Mouse (Mus musculus) heart, embryonic 11.5 days (tissue): ENCODE results near the gene Inpp4b. TPM values are rescaled to one million over a fixed set of nuclear protein-coding genes. Genes with fewer than 3 reads are reported as not detected.

Source experiments
- ATAC-seq: fragments of 200-750 bp; cut with Nextera tagmentation; replicated peaks from 2 replicates; pipeline ENCODE4 v1.8.0; 2017; ENCODE audit warnings: moderate library complexity; ENCODE audit not compliant: insufficient number of reproducible peaks, low FRiP score, low TSS enrichment
- H3K27ac ChIP-seq: fragments of 300-500 bp; sonication (generic); 2 replicates; pipeline ENCODE4 v1.5.1; 2014; ENCODE audit warnings: mild to moderate bottlenecking, low read depth, low read length
- H3K27me3 ChIP-seq: fragments of 300-500 bp; sonication (generic); 2 replicates; pipeline ENCODE4 v1.6.1; 2014; ENCODE audit warnings: mild to moderate bottlenecking, low read length, mixed read lengths; ENCODE audit not compliant: control insufficient read depth, insufficient read depth
- H3K36me3 ChIP-seq: fragments of 300-500 bp; sonication (generic); 2 replicates; pipeline ENCODE4 v1.6.1; 2014; ENCODE audit warnings: mild to moderate bottlenecking, low read length, moderate library complexity, mixed read lengths; ENCODE audit not compliant: control insufficient read depth, insufficient read depth
- H3K4me1 ChIP-seq: fragments of 300-500 bp; sonication (generic); 2 replicates; pipeline ENCODE4 v1.6.1; 2014; ENCODE audit warnings: low read length; ENCODE audit not compliant: control insufficient read depth, insufficient read depth
- H3K4me2 ChIP-seq: fragments of 300-500 bp; sonication (generic); 2 replicates; pipeline ENCODE4 v1.6.1; 2014; ENCODE audit warnings: mild to moderate bottlenecking, moderate library complexity
- H3K4me3 ChIP-seq: fragments of 300-500 bp; sonication (generic); 2 replicates; pipeline ENCODE4 v1.5.1; 2014; ENCODE audit warnings: low read depth, low read length
- H3K9ac ChIP-seq: fragments of 300-500 bp; sonication (generic); 2 replicates; pipeline ENCODE4 v1.6.1; 2014; ENCODE audit warnings: mild to moderate bottlenecking, low read depth, low read length, moderate library complexity
- H3K9me3 ChIP-seq: fragments of 300-500 bp; sonication (generic); replicated peaks from 2 replicates; pipeline ENCODE4 v1.6.1; 2016; ENCODE audit warnings: low read length; ENCODE audit not compliant: control insufficient read depth
- WGBS: fragments of 180-500 bp; shearing (Covaris S2); extraction: QIAGEN DNeasy Blood & Tissue Kit; methylation state at CpG from one replicate; pipeline ENCODE4 v1.1.7; 2014; ENCODE audit not compliant: insufficient replicate concordance; 5-methylcytosine and 5-hydroxymethylcytosine counted together
- polyA plus RNA-seq: library from polyadenylated mRNA; unstranded; fragments of >200 nt; fragmentation: Nextera tagmentation; extraction: Ambion mirVana; gene quantifications from 2 replicates; pipeline ENCODE4 v1.2.1, GENCODE M21; 2014

The Inpp4b gene
- polyA plus RNA-seq, 1 experiment from 2014 or later = 8.0 TPM

DNA sequence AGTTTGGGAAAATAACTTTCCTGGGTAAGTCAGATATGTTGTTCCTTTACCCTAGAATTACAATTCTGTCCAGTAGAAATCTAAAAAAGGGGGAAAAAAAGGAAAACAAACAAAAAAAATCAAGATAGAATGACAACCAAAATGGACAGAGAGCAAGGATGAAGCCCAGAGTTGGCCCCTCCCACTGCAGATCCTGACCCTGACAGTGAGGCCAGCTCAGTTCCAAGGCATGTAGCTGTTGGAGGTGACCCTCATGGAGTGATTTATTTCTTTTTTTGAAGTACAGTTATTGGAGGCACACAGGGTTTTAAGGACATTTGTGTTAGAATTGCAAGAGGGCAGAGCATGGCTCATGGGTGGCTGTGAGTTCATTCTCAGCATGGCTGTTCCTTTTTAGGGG, 258.8 kb downstream of the Inpp4b start:
- ATAC-seq = no peak
- H3K9ac ChIP-seq = no peak overlapping the region
- H3K4me3 ChIP-seq = no peak overlapping the region
- H3K27ac ChIP-seq = no peak overlapping the region
- H3K4me1 ChIP-seq = no peaks in the 10 kb centered on the region
- no peaks in the 10 kb centered on the region for H3K9me3 ChIP-seq
- no peaks in the 10 kb centered on the region for H3K36me3 ChIP-seq
- no peak overlapping the region for H3K4me2 ChIP-seq
- no peaks in the 10 kb centered on the region for H3K27me3 ChIP-seq

DNA sequence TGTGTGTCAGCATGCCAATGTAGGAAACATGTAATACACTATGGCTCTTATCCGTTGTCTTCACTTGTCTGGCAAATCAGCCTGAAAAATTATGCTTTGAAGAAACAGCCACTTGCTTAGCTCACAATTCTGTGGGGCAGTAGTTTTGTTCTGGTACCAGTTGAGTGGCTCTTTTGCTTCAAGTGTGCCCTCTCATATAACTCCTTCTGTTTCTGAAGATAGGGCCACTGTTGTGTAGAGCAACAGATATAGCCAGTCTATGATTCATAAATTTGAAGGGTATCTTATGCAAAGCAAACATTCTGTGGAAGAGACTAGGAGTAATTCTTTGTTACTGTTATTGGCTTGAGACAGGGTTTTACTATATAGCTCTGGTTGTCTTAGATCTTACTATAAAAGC, 265.7 kb downstream of the Inpp4b start:
- WGBS = 88% methylated on average over 1 of the region's 1 CpGs
- ATAC-seq = no peak

DNA sequence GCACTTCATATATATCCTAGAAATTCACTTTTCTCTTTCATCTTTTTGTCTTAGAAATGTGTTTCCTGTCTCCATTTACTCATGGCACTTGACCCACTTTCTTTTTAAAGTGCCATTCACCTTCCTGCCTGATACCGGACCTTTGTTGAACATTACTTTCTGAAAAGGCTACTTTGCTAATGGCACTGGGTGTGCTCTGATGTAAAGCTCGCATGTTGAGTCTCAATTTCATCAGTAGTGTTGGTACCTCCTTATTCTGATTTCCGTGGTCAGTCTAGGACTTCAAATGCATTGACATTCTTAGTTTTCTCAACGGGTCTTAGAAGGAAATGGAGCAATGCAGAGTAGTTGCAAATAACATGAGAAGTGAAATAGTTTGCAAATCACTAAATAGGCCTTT, 266.7 kb downstream of the Inpp4b start:
- Histone ChIP-seq H3K9ac (no peak overlapping the region), H3K36me3 (no peaks in the 10 kb centered on the region), H3K4me2 (no peak overlapping the region), H3K4me3 (no peak overlapping the region), H3K4me1 (no peaks in the 10 kb centered on the region), H3K9me3 (no peaks in the 10 kb centered on the region), H3K27ac (no peak overlapping the region), H3K27me3 (no peaks in the 10 kb centered on the region)
- 74% methylated on average over 4 of the region's 4 CpGs for WGBS
- no peak for ATAC-seq

More for the DNA sequence above, 265.7 kb downstream of the Inpp4b start:
- Histone ChIP-seq H3K27me3 (no peaks in the 10 kb centered on the region), H3K27ac (no peak overlapping the region), H3K9me3 (no peaks in the 10 kb centered on the region), H3K4me3 (no peak overlapping the region), H3K36me3 (no peaks in the 10 kb centered on the region), H3K4me1 (no peaks in the 10 kb centered on the region), H3K4me2 (no peak overlapping the region), H3K9ac (no peak overlapping the region)

DNA sequence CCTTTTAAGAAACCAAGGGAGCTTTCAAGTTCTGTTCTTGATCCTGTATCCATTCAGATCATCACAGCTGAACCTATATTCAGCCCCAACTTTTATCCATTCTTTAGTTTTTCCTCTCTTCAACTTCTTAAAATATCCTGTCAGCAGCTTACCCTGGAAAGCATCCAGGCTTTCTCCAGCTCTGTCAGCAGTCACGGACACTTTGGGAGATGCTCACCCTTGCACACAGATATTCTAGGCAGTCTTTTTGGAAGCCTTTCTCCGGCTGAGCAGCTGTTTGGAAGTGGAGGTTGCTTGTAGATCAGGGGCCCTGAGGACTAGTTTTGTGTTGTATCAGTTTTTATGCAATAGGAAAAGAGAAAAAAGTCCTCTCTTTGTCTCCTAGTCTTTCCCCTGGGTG, 270.3 kb downstream of the Inpp4b start:
- Histone ChIP-seq H3K27me3 (no peaks in the 10 kb centered on the region), H3K4me2 (no peak overlapping the region), H3K9me3 (no peaks in the 10 kb centered on the region), H3K4me3 (no peak overlapping the region), H3K36me3 (no peaks in the 10 kb centered on the region), H3K4me1 (no peaks in the 10 kb centered on the region), H3K9ac (no peak overlapping the region), H3K27ac (no peak overlapping the region)
- ATAC-seq = no peak
- 25% methylated on average over 2 of the region's 2 CpGs for WGBS

DNA sequence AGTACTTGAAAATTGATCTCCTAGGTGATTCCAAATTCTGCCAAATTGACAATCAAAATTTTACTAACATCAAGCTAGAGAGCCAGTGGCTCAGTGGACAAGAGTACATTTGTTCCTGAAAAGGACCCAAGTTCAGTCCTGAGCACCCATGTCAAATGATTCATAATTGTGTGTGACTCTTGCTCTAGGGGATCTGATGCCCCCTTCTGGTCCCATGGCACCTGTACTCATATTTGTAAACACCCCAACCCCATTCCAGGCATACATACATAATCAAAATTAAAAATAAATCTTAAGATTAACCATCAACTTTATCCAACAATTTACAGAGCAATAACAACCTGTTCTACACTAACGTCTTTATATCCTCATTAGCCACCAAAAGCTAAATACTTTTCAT, 271.8 kb downstream of the Inpp4b start:
- 80% methylated on average over 1 of the region's 1 CpGs for WGBS
- Histone ChIP-seq H3K4me2 (no peak overlapping the region), H3K4me3 (no peak overlapping the region), H3K9me3 (no peaks in the 10 kb centered on the region), H3K36me3 (no peaks in the 10 kb centered on the region), H3K27me3 (no peaks in the 10 kb centered on the region), H3K9ac (no peak overlapping the region), H3K27ac (no peak overlapping the region), H3K4me1 (no peaks in the 10 kb centered on the region)
- no peak for ATAC-seq

DNA sequence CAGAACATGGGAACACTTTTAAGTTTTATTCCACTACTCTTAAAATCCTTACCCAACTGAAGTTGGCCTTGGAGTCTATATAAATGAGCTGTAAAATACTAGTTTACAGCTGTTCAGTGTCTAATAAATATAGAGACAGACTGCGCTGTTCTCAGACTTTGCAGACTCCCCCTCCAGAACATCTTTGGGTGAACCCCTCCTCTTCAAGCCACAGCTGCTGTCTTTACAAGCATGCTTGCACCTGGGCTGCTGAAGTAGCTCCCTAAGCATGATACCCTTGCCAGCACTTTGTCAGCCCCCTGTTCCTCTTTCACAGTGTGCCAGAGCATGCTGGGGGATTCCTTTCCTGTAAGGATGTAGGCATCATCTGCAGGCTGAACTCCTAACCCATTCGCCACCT, 272.2 kb downstream of the Inpp4b start:
- Histone ChIP-seq H3K27ac (no peak overlapping the region), H3K4me1 (no peaks in the 10 kb centered on the region), H3K4me2 (no peak overlapping the region), H3K27me3 (no peaks in the 10 kb centered on the region), H3K36me3 (no peaks in the 10 kb centered on the region), H3K9ac (no peak overlapping the region), H3K9me3 (no peaks in the 10 kb centered on the region), H3K4me3 (no peak overlapping the region)
- 85% methylated on average over 2 of the region's 2 CpGs for whole genome bisulfite sequencing
- ATAC-seq = no peak

DNA sequence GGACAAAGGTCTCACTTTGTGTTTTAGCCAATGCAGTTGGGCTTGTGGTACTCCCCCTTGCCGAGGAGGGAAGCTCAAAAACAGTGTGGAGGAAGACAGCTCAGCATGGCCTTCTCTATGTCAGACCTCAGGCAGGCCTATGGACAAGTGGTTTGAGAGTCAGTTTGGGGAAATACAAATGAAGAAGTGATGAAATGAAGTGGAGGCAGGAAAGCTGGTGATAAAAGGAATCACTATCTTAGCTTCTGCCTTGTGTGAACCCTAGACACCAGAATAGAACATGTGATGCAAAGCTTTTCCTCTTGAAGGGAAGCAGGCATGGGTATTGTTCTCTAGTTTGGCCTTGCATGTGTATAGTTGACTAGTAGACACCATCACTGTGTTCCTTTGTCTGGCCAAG, 273.2 kb downstream of the Inpp4b start:
- H3K4me1 ChIP-seq = no peaks in the 10 kb centered on the region
- WGBS = 69% methylated on average over 1 of the region's 1 CpGs
- no peak overlapping the region for H3K9ac ChIP-seq
- H3K36me3 ChIP-seq = no peaks in the 10 kb centered on the region
- H3K27me3 ChIP-seq = no peaks in the 10 kb centered on the region
- H3K4me2 ChIP-seq = no peak overlapping the region
- ATAC-seq = no peak
- no peak overlapping the region for H3K27ac ChIP-seq
- H3K4me3 ChIP-seq = no peak overlapping the region
- H3K9me3 ChIP-seq = no peaks in the 10 kb centered on the region

DNA sequence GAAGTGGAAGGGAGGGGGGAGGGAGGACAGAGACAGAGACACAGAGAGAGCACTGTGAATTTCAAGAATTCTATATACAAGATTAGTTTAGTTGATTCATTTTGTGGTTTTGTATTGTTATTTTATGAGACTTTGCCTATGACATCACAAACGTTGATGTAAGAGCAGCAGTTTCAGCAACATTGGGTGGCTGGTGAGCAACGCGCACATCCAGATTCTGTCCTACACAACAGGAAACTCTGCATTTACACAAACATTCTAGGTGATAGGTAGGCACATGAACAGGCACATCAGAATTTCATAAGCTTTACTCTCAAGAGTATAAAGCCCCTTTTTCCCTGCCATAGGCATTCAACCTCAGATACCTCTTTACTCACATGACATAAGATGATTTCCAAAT, 276.6 kb downstream of the Inpp4b start:
- H3K27me3 ChIP-seq = no peaks in the 10 kb centered on the region
- 84% methylated on average over 3 of the region's 3 CpGs for WGBS
- no peaks in the 10 kb centered on the region for H3K4me1 ChIP-seq
- no peaks in the 10 kb centered on the region for H3K9me3 ChIP-seq
- H3K4me2 ChIP-seq = no peak overlapping the region
- no peak for ATAC-seq
- H3K27ac ChIP-seq = no peak overlapping the region
- H3K4me3 ChIP-seq = no peak overlapping the region
- no peak overlapping the region for H3K9ac ChIP-seq
- H3K36me3 ChIP-seq = no peaks in the 10 kb centered on the region

DNA sequence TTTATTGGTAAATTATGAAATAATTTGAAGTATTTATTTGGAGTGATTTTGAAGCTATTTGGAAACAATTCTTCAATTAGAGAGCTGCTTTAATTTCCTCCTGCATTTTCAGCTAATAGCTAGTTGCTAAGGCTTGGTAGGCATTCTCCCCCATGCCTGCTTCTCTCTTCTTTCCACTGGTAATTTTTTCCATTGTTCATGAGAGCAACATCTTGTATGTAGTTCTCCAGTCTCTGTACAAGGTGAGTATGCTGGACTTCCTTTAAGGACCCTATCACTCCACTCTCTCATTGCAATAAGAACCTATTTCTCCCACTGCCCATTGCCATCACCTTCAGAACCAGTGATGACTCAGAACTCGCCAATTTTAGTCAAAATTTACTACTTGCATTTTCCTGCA, 292.7 kb downstream of the Inpp4b start:
- Histone ChIP-seq H3K4me1 (no peaks in the 10 kb centered on the region), H3K9me3 (no peaks in the 10 kb centered on the region), H3K4me3 (no peak overlapping the region), H3K4me2 (no peak overlapping the region), H3K27ac (no peak overlapping the region), H3K9ac (no peak overlapping the region), H3K36me3 (no peaks in the 10 kb centered on the region), H3K27me3 (no peaks in the 10 kb centered on the region)
- WGBS = 76% methylated on average over 1 of the region's 1 CpGs
- ATAC-seq = no peak
